Mouse (Mus musculus) stomach, postnatal 0 days (tissue): ENCODE results near the gene Herc1.

Source experiments
- CTCF ChIP-seq: IDR thresholded peaks from 2 replicates; pipeline ENCODE4 v1.5.1; 2016; ENCODE audit warnings: antibody characterized with exemption, low read depth, mild to moderate bottlenecking, moderate library complexity
- EP300 ChIP-seq: optimal IDR thresholded peaks from 2 replicates; pipeline ENCODE3; 2016; ENCODE audit warnings: antibody characterized with exemption

DNA sequence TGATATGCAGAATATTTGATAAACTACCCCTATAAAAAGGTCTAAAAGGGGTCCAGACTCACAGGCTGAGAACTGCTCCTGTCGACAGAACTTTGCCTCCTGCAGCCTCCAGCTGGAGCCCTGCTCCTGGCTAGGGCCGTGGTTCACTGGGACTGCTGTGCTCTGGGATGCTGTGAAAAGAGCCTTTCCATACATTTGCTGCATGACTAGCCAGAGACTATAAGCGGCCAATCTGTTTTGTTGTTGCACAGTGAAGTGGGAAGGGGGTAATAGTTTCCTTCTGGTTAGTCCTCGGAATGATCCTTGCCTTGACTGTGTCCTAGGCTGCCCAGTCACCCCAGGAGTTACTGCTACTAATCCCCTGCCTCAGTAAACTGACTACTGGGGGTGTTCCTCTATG lies 155.8 kb downstream of the Herc1 start:
- TF ChIP-seq CTCF (no peak), EP300 (no peak)
